Mouse (Mus musculus): Measurements from ENCODE around the gene Enc1.

- no peak for TF ChIP-seq NRF1 (IDR thresholded peaks at IDR 0.05; ENCODE audit: low read depth, low read length)
- no peak for TF ChIP-seq KAT2A (IDR thresholded peaks at IDR 0.05; ENCODE audit: insufficient replicate concordance, low read length)
- TF ChIP-seq ZKSCAN1 (IDR thresholded peaks at IDR 0.05; ENCODE audit: borderline replicate concordance, low read depth, low read length): no peak
- TF ChIP-seq MAZ (IDR thresholded peaks at IDR 0.05; ENCODE audit: low read depth, low read length): no peak
- TF ChIP-seq NELFE (IDR thresholded peaks at IDR 0.05; ENCODE audit: low read depth, low read length): no peak
- no peak for TF ChIP-seq CTCF (conservative IDR thresholded peaks at IDR 0.05 in 1 of 2, IDR thresholded peaks at IDR 0.05 in 1 of 2; ENCODE audit: low read depth in 2 of 2, low read length in 2 of 2)
- TF ChIP-seq POLR2A (IDR thresholded peaks at IDR 0.05; ENCODE audit: low read depth, low read length): no peak
These were observed 49.8 kb downstream of the Enc1 start for GRCm38 (mm10) chr13:97290747-97291146.

All from CH12.LX (cell line).